Mouse (Mus musculus): ENCODE measurements around the gene Baiap2.

The Baiap2 gene

DNA sequence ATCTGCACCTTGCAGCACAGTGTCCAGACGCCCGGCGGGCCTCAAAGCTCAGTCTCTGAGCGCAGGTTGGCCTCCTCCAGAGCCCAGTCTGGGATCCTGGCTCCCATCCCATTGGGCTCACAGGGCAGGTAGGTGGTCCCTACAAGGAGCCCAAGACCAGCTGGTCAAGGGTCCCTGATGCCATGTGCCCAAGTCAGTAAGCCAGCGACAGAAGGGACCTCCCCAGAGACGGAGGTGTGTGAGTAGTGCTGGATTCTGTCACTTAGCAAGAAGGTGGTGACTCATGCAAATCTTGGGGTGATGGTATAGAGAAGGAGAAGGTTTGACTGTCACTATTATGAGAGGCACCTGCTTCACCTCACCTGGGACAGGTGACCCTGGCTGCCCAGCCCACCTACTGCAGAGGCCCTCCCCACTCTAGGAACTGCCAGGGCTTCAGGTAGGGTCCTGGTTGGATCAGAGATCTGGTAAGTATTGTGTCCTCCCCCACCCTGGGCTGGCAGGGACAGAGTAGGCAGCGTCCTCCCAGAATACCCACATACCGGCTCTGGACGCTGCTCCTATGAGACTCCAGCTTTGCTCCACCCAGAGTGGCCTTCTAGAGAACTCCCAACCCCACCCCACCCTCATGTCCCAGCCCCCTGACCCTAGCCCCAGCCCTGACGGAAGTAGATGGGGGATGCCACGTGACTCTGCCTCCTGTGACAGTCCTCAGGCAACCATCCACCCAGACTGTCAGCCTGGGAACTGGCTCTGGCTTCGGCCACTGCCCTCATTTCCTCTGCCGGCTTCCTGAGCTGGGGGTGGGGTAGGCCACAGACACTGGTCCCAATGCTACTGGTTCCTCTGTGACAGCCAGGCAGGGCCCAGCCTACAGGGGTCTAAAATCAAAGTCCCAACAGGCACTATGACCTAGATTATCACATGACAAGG lies 98.9 kb downstream of the Baiap2 start:
- peak in 1 of 2 experiments; percentile 58 for DNase-seq (ENCODE audit: low spot score in 2 of 2)

DNA sequence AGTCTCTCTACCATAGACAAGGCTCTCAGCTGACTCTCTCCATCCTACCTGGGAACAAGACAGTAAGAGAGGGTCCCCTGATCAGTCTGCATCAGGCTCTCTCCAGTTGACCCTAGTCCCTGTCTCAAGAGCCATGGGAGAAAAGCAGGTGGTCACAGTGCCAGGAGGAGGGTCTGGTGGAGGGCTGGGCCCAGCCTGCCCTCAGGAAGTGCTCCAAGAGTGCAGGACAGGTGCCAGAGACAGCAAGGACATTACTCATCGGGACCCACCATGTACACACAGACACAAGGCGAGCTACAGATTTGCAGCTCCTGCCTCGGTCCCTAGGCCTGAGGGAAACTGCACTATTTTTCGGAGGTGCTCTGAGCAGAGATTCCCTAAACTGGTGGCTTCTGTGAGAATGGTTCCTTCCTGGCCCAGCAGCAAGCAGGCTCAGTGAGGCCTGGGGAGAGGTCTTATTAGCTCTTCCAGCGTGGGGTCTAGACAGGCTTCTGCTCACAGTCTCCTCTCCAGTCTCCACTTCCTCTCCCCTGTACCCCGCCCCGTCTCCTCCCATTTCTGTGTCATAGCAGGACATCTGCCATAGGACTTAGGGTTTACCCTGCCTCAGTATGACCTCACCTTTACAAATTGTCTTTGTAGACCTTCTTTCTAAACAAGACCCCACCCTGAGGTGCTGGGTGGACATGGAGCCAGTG lies 99.7 kb downstream of the Baiap2 start:
- no peak for DNase-seq (ENCODE audit: low spot score in 2 of 2)

DNA sequence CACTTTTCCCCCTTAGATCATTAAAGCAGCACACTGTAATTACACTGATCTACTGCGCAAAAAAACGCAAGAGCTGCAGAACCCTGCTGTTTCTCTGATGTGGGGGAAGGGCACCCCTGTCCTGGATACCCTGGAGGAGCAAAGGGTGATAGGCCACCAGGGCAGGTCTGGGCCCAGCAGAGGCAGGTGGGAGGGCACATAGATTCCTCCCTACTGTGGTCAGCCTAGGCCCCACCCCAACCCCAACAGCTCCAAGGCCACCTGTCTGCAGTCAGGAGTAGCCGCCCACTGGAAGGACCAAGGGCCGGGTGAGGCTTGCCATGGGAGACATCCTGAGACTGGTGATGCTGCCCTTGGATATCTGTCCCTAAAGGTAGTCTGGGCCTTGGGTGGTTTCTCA lies 102.8 kb downstream of the Baiap2 start:
- no peak for DNase-seq (ENCODE audit: low spot score in 2 of 2)

- peak in 1 of 2 experiments; percentile 48 for DNase-seq (ENCODE audit: low spot score in 2 of 2)
These were observed 103.4 kb downstream of the Baiap2 start for GRCm38 (mm10) chr11:120045839-120046552.

GRCm38 (mm10) chr11:120046553-120047191 lies 104.1 kb downstream of the Baiap2 start, which contains the start of gene Aatk:
Aatk (minus strand) TSS chr11:120047167.
- DNase-seq (ENCODE audit: low spot score in 2 of 2) = no peak

- DNase-seq (ENCODE audit: low spot score in 2 of 2) = no peak
These were observed 105.1 kb downstream of the Baiap2 start for GRCm38 (mm10) chr11:120047531-120048251.

GRCm38 (mm10) chr11:120048252-120048556 lies 105.6 kb downstream of the Baiap2 start:
- no peak for DNase-seq (ENCODE audit: low spot score in 2 of 2)

GRCm38 (mm10) chr11:120049067-120049466 lies 106.5 kb downstream of the Baiap2 start:
- no peak for DNase-seq (ENCODE audit: low spot score in 2 of 2)

GRCm38 (mm10) chr11:120051124-120051811 lies 108.7 kb downstream of the Baiap2 start:
- no peak for DNase-seq (ENCODE audit: low spot score in 2 of 2)

DNA sequence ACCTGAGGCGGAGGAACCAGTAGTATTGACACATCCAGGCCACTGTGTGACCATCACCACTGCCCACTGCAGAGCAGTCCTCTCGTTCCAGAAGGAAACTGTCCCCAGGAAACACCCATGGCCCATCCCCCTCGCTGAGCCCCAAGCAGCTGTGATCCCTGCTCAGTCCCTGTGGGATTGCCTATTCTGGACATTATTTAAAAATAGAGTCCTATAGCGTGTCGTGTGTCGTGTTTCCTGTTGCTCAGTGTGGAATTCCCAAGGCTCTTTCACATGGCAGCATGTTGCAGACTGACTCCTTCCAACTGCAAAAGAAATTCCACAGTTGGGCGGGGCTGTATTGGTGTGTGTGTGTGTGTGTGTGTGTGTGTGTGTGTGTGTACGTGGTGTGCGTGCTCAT lies 109.7 kb downstream of the Baiap2 start:
- DNase-seq (ENCODE audit: low spot score in 2 of 2) = no peak

- no peak for DNase-seq (ENCODE audit: low spot score in 2 of 2)
These were observed 111.3 kb downstream of the Baiap2 start for GRCm38 (mm10) chr11:120053846-120054245.

GRCm38 (mm10) chr11:120055953-120056732 lies 113.6 kb downstream of the Baiap2 start:
- no peak for DNase-seq (ENCODE audit: low spot score in 2 of 2)
